Mouse (Mus musculus) skeletal muscle tissue, adult 2 months (tissue): ENCODE measurements around the gene Grasp.

Experiments
- DNase-seq: peaks from one replicate; pipeline ENCODE4 v3.0.0-alpha.2; 2012; ENCODE audit warnings: low read depth, low spot score

The Grasp gene

DNA sequence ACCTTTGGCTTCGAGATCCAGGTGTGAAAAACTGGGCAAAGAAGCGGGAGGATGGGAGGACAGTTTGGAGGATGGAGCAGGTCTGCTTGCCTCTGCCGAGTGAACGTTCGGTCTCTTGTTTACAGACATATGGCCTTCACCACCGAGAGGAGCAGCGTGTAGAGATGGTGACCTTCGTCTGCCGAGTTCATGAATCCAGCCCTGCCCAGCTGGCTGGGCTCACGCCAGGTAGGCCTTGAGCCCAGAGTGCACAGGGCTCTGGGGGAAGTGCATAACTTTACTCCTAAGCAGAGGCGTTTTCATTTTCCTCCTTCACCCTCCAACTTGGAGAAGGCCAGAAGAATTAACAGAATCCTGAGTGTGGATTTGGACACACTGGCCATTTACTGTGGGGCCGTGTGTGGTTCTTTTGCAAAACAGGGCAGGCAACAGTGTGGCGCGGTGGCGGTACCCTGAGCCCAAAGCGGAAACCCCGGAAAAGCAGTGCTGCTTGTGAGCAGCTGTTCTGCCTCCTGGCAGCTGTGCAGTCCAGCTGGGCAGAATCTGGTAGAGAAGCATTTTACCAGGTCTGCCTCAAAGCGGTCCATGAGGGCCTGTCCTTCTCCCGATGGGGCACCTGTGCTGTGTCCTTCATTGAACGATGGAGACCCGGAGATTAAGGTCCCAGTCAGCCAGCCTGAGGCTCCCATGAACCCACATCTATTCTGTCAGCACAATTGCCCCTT, 5.0 kb downstream of the Grasp start:
- DNase-seq, result peak; percentile 82

DNA sequence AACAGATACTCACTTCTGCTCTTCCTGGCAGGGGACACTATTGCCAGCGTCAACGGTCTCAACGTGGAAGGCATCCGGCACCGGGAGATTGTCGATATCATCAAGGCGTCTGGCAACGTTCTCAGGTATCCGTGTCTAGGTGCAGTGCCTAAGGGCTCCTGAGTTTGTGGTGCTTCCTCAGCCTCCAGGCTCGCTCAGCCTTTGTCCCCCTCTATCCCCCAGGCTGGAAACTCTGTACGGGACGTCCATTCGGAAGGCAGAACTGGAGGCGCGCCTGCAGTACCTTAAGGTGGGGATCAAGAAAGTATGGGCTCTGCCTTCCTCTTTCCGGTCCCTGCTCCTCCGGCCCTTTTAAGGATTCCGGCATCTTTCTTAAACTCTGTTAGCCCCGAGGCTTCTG, 6.5 kb downstream of the Grasp start:
- DNase-seq, result no peak

DNA sequence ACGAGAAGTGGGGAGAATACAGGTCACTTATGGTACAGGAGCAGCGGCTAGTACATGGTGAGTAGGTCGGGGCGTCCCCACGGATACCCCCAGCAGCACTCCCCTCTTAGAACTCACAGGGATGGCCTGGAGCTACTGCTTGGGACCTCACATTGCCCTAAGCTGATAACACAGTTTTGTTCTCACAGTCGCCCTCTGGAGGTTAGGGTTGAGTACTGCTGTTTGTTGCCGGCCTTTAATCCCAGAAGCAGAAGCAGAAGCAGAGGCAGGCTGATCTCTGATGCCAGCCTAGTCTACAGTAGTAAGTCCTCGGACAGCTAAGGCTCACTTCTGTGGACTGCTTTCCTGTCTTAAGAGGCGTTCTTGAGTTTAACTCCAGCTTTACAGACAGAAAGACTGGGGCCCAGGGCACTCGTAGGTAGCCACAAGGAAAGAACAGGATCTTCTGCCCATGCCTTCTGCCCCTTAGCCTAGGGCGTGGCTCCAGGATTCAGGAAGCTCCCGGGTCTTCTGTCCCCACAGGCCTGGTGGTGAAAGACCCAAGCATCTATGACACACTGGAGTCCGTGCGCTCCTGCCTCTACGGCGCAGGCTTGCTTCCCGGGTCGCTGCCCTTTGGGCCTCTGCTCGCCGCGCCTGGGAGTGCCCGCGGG, 7.1 kb downstream of the Grasp start:
- no peak for DNase-seq

DNA sequence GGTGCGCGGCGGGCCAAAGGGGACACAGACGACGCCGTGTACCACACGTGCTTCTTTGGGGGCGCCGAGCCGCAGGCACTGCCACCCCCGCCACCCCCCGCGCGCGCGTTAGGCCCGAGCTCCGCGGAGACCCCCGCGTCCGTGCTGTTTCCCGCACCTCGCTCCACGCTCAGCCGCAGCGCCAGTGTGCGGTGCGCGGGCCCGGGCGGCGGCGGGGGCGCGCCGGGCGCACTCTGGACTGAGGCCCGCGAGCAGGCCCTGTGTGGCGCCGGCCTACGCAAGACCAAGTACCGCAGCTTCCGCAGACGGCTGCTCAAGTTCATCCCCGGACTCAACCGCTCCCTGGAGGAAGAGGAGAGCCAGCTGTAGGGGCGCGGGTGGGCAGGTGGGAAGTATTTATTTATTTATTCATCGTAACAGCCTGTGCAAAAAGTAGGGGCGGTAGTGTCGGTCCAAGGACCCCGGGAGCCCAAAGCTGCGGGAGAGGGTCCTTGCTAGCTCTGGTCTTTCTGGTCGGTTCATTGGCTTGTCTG, 7.7 kb downstream of the Grasp start:
- no peak for DNase-seq

DNA sequence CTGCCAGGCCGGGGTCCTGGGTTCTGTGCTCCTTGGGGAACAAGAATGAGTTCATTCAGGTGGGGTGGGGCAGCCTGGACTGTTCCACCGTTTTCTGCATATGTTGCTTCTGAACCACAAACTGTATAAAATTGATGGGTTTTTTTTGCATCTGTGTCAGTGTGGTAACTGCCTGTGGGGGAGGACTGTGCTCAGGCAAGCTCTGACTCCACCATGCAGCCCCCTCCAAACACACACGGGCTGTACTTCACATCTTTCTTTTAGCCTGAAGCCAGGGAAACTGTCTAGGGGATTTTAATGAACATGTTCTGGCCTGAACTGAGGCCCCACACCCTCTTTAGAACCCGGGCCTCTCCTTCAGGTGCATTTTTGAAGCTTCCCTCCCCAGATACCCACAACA, 8.6 kb downstream of the Grasp start:
- DNase-seq, result no peak

DNA sequence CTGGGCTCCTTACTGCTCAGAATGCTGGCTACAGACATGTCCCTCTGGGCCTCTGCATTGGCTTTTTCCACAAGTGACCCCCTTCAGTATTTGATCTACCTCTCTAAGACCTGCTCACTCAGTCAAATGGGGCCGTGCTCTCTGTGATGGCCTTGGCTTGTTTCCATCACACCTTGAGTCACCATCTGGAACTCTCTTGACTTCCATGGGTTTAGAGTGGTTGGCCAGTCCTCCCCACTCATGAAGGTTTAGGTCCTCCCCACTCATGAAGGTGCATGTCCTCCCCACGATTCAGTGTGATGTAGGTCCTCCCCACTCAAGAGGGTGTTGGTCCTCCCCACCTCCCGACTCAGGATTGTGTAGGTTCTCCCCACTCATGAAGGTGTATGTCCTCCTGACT, 9.2 kb downstream of the Grasp start:
- DNase-seq, result no peak

DNA sequence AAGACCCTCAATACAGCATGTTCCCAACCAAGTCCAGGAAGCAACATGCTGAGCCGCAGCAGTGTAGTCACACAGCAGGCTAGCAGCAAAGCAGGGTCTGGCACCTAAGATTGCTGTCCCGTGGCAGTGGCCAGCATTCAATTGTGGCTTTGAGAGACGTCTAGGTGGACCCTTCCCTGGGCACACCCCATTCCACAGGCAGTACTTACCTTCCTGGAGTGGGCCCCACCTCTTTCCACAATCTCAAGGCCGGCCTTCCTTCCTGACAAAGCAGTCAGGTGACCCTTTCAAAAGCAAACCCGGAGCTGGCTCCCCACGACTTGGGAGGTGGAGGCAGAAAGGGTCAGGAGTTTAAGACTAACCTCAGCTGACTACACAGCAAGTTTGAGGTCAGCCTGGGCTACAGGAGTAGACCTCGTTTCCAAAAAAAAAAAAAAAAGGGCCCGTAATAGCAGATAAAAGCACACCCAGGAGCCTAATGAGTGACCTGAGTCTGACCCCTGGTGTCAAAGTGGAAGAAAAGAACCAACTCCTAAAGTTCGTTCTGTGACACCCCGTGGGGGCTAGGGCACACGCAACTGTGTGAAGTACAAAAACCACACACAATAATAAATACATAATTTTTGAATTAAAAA, 9.8 kb downstream of the Grasp start:
- DNase-seq, result no peak

DNA sequence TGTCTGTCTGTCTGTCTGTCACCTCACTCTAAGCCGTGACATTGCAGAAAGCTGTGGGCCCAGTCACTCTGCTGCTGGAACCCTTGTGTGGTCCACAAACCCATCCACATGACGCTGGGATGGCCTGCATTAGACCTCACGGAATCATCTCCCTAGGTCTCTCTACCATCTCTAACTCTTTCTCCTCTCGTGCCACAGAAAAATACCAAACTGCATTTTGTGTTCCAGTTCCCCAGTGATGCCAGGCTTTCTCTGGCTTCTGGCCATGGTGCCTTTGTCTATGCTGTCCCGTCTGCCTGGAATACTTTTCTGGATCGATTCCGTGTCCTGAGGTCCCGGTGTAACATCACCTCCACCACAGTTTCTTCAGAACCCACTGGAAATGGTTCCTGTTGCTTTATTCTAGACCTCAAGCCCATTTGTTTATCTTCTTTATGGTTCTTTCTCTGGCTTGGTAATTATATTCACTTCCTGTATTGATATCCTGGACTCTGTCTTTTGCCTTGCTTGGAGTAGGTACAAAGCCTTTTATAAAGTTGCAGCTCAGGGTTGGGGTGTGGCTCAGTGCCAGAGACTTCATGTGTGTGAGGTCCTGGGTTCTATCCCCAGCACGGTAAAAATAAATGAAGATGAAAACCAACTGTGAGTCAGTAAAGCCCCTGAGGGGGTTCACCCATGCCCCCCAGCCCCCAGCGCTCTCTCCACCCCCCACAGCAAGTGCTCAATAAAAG, 10.8 kb downstream of the Grasp start:
- DNase-seq, result no peak

DNA sequence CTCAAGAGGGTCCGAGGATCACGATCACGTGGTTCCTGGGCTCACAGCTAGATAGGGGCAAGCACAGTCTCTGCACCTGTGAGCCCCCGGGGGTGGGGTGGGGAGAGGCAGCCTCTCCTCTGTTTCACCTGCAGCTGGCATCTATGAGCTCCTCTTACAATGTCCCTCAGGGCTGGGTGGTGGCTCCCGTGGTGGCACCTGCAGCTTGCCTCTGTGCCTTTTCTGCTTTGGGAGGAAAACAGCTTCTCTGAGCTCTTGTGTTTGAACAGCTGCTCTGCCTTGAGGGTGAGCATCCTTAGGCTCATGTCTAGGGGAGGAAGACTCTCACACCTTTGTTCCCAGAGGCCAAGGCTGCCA, 11.3 kb downstream of the Grasp start:
- DNase-seq, result no peak

DNA sequence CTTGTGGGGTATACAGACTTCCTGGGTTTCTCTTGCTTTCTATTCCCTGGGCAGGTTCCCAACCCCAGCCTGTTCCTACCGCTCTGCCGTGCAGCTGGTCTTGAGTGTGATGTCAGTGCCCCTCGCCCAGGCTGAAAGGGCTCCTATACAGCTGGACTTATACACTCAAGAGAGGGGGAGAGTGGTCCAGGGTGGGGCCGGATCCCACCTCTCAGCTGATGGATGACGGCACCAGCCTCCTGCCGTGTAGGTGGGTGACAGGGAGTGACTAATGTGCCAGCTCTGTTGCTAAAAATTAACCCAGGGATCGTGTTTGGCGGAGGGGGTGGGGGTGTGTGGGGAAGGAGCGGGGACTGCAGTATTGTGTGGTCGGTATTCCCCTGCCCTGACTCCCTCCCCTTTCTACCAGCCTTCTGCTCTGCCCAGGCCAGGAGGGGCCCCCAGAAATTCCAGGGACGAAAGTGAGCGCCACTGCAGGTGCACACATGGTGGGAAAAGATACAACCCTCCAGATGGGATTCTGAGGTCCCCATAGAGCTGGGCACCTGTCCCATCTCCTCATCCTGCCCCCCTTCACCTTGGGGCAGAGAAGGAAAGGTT, 11.8 kb downstream of the Grasp start:
- DNase-seq, result no peak

DNA sequence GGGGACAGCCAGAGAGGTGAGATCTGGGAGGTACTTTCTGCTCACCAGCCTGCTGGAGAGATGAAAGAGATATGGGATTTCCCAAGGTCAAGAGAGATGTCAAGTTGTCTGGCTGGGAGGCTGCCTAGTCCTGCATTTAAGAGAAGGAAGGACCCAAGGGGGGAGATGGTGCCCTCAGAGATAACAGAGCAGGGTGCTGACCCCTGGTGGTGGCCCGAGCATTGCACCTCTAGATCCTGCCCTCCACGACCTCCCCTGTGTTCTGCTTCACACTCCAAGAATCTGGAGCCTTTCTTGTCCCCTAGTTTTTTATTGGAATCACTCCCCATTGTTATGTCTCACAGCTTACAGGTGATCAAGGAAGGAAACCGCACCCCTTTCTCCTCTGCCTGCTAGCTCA, 12.9 kb downstream of the Grasp start:
- no peak for DNase-seq

DNA sequence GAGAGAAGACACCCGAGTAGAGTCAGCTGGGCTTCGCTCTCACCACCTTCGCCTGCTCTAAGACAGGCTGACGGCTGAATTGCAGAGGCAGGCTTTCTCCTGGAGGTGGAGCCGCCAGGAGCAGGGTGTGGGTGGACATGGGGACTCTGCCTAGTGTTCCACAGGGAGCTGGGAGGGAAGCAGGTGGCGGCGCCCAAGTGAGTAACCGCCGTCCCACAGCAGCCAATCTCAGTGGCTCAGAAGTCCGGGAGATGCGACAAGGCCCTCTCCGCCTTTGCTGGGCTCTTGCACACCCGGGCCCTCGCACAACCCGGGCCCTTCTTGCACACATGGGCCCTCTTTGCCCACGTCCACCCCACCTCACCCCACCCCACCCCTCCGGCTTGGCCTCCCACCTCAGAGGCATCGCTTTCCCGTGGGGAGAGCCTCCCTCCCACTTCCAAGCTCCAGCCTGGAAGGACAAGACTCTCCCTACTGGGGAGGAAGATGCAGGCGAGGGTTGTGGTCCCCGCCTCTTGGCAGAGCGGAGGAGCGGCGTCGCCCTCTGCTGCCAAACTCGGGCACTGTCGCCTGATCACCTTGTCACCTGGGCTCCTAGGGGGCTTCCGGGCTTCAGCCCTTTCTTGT, 15.0 kb downstream of the Grasp start:
- DNase-seq, result peak; percentile 74

DNA sequence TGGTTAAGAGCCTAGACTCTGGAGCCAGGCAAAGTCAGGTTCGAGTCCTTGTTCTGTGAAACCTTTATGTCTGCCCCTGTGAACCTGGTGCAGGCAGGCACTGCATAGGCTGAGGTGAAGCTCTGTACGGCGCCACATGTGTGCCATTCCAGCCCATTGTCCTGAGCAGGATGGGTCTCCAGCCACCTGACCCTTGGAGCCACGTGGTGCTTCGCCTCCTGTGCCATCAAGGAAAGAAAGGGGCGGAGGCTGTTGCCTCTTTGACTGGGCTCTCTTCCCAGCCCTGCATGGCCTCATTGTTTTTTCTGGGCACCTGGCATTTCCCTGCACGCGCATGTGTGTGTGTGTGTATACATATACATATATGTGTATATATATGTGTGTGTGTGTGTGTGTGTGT, 15.8 kb downstream of the Grasp start:
- no peak for DNase-seq

DNA sequence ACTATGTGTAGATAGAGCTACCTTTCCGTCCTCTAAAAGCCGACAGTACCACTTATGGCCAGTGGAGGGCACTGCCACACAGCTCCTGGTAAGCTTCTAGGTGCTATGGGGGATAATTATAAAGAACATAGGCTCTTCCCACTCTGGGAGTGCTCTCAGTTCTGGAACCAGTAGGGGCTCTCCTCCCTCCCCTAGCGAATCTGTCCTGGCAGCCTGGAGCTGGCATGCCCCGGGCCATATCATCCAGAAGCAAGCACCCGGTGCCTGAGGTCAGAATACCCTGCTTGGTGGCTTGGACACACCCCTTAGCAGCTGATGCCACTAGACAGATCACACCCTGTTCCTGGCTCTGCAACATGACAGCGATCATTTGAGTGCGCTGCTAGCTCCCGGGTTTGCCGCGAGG, 16.8 kb downstream of the Grasp start:
- peak; percentile 98 for DNase-seq

DNA sequence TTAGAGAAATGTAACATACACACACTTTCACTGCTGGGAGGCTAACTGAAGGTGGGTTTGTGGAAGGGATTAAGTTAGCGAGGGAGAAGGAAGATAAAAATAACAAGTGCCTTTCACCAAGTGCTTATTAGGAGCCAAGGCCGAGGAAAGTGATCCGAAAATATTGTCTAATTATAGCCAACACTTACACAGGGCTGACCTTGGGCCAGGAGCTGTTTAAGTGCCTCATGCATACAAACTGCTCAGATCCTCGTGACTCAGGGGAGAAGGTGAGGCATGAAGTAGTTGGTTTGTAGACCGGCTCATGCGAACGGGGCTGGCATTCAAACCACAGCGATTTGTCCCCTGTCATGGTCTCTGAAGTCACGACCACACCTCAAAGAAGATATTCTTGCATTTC, 17.2 kb downstream of the Grasp start:
- peak; percentile 91 for DNase-seq

DNA sequence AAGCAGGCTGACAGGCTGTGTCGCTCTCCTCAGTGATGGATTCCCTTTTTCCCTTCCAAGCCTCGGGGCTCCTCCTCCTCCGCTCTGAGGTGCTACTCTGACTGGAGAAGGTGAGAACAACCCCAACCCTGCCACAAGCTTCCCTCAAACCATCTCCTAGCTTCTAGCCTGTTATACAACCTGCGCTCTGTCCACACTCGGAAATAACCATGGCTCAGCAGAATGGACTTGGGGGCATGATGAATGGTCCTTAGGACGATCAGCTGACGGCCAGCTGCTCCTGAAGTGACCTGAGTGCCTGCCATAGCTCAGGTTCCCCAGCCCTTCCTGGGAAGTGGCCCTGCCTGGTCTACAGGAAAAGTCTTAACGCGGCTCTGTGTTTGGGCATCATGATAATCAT, 17.9 kb downstream of the Grasp start:
- DNase-seq, result peak; percentile 97

DNA sequence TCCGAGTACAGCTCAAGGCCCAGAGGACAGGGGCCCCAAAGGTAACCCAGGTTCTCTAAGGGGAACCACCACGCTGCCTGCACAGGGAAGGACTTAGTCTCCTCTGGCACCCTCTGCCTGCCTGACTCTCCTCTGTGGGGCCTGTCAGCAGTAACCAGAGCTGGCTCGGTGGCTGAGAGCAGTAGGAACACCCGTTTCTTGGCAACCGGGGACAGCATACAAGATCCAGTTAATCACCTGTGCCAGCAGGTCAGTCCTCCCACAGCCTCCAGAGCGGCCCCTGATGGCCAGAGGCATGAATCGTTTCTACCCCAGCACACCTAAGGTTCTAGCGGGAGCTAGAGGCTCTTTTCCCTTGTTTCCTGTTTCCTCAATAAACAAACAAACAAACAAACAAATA, 18.7 kb downstream of the Grasp start:
- peak; percentile 97 for DNase-seq

DNA sequence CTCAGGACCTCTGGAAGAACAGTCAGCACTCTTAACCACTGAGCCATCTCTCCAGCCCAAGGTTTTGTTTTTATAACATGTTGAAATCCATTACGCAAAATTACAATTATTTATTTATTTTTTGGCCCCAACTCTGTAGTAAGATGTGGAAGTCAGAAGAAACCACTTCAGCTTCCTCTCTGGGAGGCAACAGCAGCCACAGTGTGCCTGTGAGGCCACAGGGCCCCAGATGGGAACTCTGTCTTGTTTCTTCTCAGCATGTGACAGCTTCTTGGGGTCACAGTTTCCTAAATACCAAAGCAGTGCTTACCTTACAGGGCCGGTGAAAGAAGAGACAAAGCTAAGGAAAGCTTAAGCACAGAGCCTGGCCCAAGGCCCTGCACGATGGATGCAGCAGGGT, 20.0 kb downstream of the Grasp start:
- DNase-seq, result no peak

DNA sequence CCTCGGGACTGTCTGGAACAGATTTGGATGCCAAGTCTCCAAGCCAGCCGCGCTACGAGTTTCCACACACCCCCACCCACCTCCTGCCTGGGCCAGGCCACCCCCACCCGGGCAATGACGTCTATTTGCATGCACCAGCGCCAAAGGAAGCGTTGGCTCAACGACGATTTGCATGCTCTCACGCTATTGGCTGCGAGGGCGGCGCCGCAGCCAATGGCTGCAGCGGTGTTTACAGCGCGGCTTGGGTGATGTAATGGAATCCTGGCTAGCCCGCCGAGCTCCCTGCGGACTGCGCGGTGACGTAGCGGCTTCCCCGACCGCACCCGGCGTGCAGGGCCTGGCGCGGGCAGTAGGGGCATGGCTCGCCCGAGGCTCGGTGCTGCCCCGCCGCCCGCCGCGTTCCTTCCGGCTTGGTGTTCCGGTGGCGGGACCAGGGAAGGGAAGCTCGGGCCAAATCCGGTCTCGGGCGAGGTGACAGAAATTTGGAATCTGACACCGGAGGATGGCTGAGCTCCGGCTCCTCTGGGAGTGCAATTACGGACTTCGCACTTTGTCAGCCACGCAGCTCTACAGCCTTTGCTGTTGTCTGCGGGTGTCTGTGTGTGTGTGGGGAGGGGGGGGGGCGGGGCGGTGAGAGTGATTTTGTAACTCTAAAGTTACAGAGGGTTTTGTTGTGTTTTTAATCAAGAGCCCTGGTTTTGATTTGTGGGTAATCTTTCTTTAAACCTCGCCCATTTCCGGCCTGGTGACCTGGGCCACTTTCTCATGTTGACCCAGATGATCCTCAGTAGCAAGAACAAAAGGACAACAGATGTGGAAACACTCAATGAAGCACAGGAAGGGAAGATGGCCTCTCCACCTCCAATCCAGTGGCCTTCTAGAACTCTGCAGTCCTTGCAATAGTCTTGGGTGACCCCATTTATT, 22.5 kb downstream of the Grasp start:
- DNase-seq, result peak; percentile 100

DNA sequence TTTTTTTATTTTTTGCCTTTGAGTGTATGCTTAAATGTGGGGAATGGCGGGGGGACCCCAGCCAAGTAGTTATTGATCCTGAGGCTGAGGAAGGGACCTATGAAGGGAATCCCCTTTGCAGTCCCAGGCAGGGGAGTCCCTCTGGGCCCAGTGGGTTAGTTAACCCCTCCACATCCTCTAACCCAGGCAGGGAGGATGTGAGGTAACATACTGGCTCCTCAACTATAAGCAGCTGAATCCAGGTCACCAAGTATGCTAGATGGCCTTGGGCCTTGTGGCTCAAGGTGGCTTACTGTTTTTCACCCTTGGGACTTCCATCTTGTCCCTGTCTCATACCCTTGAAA, 23.1 kb downstream of the Grasp start:
- no peak for DNase-seq
